Mouse (Mus musculus) heart, adult 2 months (tissue): ENCODE data around the gene Gnao1.

Experiments
- CTCF ChIP-seq: fragments of 200-600 bp; IDR thresholded peaks from 2 replicates; pipeline ENCODE4 v1.8.1; 2022; ENCODE audit warnings: antibody characterized with exemption, mild to moderate bottlenecking, moderate library complexity
- POLR2A ChIP-seq: fragments of 200-500 bp; IDR thresholded peaks from 2 replicates; pipeline ENCODE4 v1.6.1; 2011; ENCODE audit warnings: mild to moderate bottlenecking, low read depth, low read length, control low read depth; ENCODE audit not compliant: insufficient read depth

DNA sequence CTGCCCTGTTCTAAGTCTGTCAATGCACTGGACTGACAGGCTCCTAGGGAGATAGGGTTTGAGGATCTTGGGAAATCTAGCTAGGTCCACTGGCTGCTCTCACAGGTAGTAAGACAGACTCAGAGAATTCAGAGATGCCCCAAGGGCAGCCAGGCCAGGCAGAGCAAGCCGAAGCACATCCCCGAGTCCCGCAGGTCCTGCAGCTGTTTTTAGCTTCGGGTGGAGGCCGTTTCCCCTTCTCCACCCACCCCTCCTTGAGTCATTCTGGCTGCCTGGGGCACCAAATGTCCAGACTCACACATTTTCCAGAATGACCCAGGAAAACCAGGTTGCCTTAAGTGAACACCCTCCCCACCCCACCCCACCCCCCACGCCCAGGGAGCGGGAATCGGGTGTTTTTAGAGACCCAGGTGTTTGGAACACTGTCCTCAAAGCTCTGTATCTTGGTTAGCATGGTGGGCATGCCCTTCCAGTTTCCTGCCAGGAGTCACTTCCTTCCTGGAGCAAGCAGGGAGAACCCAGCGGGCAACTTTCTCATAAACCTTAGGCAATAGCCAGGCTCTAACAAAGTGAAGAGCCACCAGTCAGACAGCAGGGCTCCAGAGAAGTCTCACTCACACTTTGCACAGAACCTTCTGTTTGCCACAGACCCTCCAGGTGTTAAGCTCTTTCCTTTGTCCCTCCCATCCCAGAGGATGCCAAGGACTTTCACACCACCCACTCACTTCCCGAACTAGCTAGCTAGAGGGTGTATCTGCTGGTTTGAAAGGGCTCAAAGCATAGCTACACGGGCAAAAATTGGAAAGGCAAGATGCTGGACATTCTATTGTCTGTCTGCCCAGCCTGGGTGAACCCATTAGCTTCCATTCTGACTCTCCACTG lies 131.0 kb downstream of the Gnao1 start:
- TF ChIP-seq CTCF (no peak), POLR2A (no peak)
